Mouse (Mus musculus) adrenal gland, postnatal 10 days (tissue): ENCODE data around the gene Efl1. TPM values are rescaled to one million over a fixed set of nuclear protein-coding genes. Genes with fewer than 3 reads are reported as not detected.
A peak's percentile ranks its signal among the peaks of the same experiment; 100 is the strongest.
"Not testable (repeated sequence)": the region's sequence is repeated elsewhere in the genome, so short reads cannot be mapped to it uniquely, and the experiment has no call there.

Experiments
- DNase-seq: peaks from one replicate; pipeline ENCODE4 v3.0.0; 2021; ENCODE audit warnings: mixed read lengths
- total RNA-seq, 2 experiments: library from RNA; stranded (reverse); gene quantifications; 2 replicates each; pipeline ENCODE4 v1.2.3; 2021

Efl1 gene
- total RNA-seq, 2 experiments from 2014 or later, result 18.7 to 19.7 TPM

- no peak for DNase-seq
Observed at GRCm38 (mm10) chr7:82759091-82759490, 110.7 kb downstream of the Efl1 start.

DNA sequence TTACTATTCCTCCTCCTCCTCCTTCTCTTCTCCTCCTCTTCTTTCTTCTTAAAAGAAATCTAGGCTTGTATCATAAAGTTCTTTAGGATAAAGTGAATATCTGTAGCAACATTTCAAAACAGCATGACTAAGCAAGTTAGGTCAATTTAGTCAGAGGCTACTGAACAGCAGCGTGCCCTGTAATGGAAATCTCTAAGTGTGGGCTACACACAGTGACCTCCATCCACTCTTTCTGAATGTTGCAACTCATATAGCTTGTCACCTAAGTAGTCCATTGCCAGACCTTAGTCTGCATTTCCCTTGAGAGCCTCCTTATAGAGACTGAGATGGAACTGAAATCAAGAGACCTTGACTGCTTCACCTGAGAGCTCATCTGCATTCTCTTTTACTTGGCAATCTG, 116.5 kb downstream of the Efl1 start:
- no peak for DNase-seq

DNA sequence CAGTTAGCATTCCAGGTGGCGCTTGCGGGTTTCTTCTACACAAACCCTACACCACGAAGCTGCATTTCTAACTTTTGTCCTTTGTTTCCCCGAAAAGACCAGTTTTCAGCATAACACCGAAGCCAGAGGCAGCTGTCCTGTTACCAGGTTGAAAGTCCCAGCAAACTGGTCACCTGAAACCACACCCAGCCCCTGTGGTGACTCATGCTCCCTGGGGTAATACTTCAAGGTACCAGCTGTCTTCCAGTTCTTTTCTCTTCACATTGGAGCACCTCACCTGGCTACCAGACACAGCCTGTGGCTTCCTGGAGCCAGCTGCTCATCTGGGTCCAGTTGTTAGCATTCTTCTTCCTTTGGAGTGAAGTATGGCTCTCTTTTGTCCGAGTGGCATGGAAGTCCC, 118.2 kb downstream of the Efl1 start:
- DNase-seq, result no peak

GRCm38 (mm10) chr7:82770207-82770606, 121.8 kb downstream of the Efl1 start:
- DNase-seq, result peak; percentile 30

GRCm38 (mm10) chr7:82770957-82771660, 122.7 kb downstream of the Efl1 start:
- DNase-seq, result not testable (repeated sequence)

DNA sequence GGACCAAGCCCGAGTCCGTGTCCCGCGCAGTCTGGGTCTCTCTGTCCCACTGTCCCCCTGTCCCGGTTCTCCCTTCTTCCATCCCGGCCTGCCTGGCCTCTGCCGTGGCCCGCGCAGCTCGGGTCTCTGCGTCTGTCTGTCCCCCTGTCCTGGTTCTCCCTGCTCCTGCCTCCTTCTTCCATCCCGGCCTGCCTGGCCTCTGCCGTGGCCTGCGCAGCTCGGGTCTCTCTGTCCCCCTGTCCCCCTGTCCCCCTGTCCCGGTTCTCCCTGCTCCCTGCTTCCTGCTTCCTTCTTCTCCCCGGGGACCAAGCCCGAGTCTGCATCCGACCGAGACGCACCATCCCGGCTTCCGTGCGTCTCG, 123.2 kb downstream of the Efl1 start:
- DNase-seq, result not testable (repeated sequence)

- DNase-seq, result peak; percentile 36
Observed at GRCm38 (mm10) chr7:82772481-82772880, 124.1 kb downstream of the Efl1 start.

GRCm38 (mm10) chr7:82773150-82773549, 124.7 kb downstream of the Efl1 start:
- no peak for DNase-seq

- peak; percentile 56 for DNase-seq
Observed at GRCm38 (mm10) chr7:82773884-82774283, 125.5 kb downstream of the Efl1 start.

- DNase-seq, result no peak
Observed at GRCm38 (mm10) chr7:82775090-82775489, 126.7 kb downstream of the Efl1 start.

DNA sequence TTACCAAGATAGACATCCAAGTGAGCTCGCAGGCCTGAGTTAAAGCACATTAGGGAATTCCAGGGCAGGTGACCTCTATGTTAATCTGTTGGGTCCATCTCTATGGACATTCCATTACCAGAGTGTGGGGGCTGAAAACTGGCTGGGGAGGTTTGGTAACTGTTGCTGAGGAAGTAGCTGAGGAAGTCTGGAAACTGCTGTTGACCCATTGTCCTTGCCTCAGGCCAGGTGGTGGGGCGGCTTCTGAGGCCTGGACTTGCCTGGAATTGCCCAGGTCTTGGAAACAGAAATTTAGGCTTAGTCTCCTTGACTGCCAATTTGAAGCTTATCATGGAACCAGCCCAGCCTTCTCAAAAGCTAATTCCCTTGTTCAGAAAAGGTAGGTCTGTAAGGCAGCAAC, 134.7 kb downstream of the Efl1 start:
- no peak for DNase-seq

- no peak for DNase-seq
Observed at GRCm38 (mm10) chr7:82783693-82784092, 135.3 kb downstream of the Efl1 start.

DNA sequence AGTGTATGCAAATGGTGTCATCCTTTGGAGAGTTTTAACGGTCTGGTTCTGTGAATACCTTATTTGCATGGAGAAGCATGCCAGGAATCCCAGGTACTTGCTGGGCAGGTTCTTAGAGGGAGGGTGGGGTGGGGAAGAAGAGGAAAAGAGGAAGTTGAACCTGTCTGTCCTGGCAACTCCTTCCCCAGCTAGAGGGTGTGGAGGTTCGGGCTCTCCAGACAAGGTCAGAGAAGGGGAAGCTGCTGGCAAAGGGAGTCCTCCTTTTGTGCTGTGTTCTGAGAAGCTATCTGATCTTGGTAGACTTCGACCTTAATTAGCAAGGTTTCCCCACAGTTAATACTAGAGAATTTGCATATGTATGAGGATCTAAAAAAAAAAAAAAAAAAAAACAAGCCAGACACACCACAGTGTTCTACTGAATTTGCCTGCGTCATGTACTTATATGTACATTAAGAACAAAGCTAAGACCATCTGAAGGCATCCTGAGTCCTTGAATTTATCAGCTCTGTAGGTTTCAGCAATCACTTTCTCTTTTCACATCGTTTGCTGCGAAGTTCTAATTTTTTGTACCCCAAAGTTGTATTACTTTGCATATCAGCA, 137.0 kb downstream of the Efl1 start:
- no peak for DNase-seq

DNA sequence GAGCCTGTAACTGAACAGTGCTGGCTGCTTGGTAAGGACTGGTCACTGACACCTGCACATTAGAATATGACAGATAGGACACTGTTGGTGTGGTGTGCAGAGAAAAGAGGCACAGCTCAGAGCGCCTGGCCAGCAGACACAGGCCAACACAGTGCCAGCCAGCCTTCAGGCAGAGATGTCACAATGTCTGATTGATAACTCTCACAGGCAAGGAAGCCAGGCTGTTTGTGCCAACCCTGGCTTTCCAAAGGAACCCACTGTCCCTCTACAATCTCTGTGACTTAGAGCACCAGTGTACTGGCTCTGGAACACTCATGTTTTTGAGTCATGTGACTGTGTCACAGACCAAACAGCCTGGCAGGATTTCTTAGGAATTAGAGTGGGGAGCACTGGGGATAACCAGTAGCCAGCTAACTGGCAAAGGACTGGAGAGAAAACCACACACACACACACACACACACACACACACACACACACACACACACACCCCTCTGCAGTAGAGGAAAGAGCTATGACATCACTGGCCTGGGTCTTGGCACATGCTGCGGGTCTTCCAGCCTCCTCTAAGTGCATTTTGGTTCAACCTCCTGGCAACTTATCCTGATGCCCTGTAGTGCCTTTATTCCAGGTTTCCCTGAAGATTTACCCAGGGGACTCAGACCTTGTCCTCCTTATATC, 137.7 kb downstream of the Efl1 start:
- DNase-seq, result peak; percentile 70

- DNase-seq, result no peak
Observed at GRCm38 (mm10) chr7:82792644-82793043, 144.2 kb downstream of the Efl1 start.

DNA sequence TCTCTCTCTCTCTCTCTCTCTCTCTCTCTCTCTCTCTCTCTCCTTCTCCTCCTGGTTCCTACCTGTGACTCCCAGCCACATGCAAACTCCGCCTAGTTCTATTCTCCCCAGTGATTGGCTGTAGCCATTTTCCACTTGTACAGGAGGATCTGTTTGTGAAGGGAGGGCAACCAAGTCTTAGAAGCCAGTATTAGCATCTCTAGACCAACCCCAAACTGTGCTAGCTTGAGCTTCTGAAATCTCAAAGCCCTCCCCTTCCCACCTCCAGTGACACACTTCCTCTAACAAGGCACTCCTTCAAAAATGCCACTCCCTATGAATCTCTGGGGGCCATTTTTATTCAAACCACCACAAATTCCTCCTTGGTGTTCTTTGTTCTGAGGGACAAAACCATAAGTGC, 144.7 kb downstream of the Efl1 start:
- no peak for DNase-seq

GRCm38 (mm10) chr7:82794542-82794941, 146.1 kb downstream of the Efl1 start:
- DNase-seq, result no peak

DNA sequence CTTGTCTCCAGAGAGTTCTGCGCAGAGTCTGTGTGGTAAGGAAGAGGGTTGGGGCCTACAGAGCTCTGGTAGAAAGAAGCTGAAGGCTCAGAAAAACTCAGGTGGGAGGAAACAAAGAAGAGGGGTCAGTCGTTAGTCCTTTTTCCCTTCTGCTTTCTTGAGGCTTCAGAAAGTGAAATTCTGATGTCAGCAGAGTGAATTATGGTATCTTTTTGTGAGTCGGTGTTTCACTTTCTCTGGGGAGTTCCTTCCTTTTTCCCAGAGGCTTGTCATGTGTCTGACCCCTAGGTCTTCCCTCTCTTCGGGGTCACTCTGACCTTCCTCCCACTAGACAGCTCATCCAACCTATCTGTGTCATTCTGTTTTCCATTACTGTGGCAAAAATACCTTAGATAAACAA, 153.8 kb downstream of the Efl1 start:
- DNase-seq, result no peak

DNA sequence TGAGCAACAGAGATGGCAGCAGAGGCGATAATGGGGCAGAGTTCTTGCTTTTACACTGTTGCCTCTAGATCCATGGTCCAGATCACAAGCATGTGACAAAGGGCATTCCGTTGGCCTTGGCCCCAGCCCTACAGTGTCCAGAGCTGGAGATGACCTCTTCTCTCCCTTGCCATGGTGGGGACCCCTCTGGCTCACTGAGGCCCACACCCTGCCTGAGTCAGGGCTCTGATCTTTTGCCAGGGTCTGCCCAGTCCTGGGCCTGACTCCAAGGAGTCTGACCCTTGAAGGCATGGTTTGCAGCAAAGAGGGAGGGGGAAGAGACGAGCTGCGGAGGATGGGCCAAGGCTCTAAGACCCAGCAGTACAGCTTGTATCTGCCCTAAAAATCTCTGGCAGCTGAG, 159.8 kb downstream of the Efl1 start:
- peak; percentile 34 for DNase-seq

GRCm38 (mm10) chr7:82809126-82809525, 160.7 kb downstream of the Efl1 start:
- no peak for DNase-seq

DNA sequence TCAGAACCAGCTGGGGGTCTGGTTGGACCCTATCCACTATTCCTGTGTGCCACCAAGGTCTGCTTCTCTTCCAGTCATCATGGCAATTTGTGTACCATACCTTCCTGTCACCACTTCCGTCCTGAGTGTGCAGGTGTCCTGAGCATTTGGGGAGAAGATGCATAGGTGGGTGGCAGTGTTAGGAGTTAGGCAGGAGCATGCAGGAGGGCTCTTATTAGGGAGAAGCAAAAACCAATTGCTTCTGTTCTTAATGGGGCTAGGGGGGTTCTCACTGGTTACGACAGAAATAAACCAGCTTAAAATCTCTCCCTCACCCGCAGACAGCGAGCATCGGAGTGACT, 162.4 kb downstream of the Efl1 start:
- no peak for DNase-seq

DNA sequence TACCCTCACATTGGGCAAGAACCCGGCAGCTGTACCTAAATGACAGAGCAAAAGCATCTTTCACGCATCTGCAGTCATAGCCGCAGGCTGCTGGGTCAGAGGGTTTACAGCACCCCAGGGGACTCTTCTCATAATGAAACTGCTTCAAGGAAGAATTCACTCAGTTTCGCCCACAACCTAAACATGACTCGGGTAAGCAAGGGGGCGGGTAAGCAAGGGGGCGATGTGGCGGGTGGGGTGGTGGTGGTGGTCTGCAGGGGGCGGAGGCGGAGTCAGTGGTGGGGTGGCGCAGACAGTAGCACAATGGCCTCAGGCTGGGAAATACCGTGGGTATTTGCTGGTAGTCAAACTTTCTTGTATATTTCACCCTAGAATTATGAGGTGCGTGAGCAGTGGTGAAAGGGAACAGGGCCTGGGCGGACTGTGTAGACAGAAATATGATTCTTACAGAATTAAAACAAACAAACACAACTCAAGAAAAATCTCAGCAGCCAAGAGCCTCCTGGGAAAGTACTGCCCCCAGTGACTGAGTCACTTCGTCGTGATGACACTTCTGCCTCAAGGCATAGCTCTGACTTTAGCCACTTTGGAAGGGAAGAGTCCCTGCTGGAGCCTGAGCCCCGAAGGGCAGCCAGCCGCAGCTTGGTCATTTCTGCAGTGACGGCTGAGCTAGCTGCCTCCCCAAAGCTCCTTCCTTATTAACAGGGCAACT, 162.9 kb downstream of the Efl1 start:
- DNase-seq, result no peak
